Mouse (Mus musculus) liver, embryonic 15.5 days (tissue): ENCODE results near the gene Loxl1. TPM values are rescaled to one million over a fixed set of nuclear protein-coding genes. Genes with fewer than 3 reads are reported as not detected.

ENCODE experiments used
- ATAC-seq: fragments of 200-750 bp; cut with Nextera tagmentation; 2 replicates; pipeline ENCODE4 v1.8.0; 2017; ENCODE audit warnings: moderate number of reproducible peaks, mild to moderate bottlenecking, moderate library complexity; ENCODE audit not compliant: insufficient read depth
- H3K27ac ChIP-seq: fragments of 300-500 bp; sonication (generic); replicated peaks from 2 replicates; pipeline ENCODE4 v1.5.1; 2015; ENCODE audit warnings: mild to moderate bottlenecking, inconsistent platforms
- H3K27me3 ChIP-seq: fragments of 300-500 bp; sonication (generic); 2 replicates; pipeline ENCODE4 v1.6.1; 2015; ENCODE audit warnings: mild to moderate bottlenecking, inconsistent platforms
- H3K36me3 ChIP-seq: fragments of 300-500 bp; sonication (generic); replicated peaks from 2 replicates; pipeline ENCODE4 v1.6.1; 2015; ENCODE audit warnings: moderate library complexity, mild to moderate bottlenecking, inconsistent platforms
- H3K4me1 ChIP-seq: fragments of 300-500 bp; sonication (generic); replicated peaks from 2 replicates; pipeline ENCODE4 v1.6.1; 2015; ENCODE audit warnings: inconsistent platforms
- H3K4me2 ChIP-seq: fragments of 300-500 bp; sonication (generic); 2 replicates; pipeline ENCODE4 v1.6.1; 2015; ENCODE audit warnings: moderate library complexity, mild to moderate bottlenecking, inconsistent platforms
- H3K4me3 ChIP-seq: fragments of 300-500 bp; sonication (generic); replicated peaks from 2 replicates; pipeline ENCODE4 v1.5.1; 2015; ENCODE audit warnings: mild to moderate bottlenecking, inconsistent platforms
- H3K9ac ChIP-seq: fragments of 300-500 bp; sonication (generic); 2 replicates; pipeline ENCODE4 v1.6.1; 2015; ENCODE audit warnings: moderate library complexity, mild to moderate bottlenecking, inconsistent platforms
- H3K9me3 ChIP-seq: fragments of 300-500 bp; sonication (generic); replicated peaks from 2 replicates; pipeline ENCODE4 v1.6.1; 2016; ENCODE audit warnings: inconsistent platforms
- WGBS: fragments of 180-500 bp; shearing (Covaris S2); methylation state at CpG from one replicate; pipeline ENCODE4 v1.1.7; 2015; ENCODE audit warnings: mixed read lengths; ENCODE audit not compliant: insufficient replicate concordance; 5-methylcytosine and 5-hydroxymethylcytosine counted together
- polyA plus RNA-seq: library from polyadenylated mRNA; unstranded; fragments of >200 nt; fragmentation: Nextera tagmentation; extraction: Ambion mirVana; gene quantifications from 2 replicates; pipeline ENCODE4 v1.2.1, GENCODE M21; 2015

Gene Loxl1
- polyA plus RNA-seq, 1 experiment from 2014 or later = 2.7 TPM

GRCm38 (mm10) chr9:58248746-58249413, 64.1 kb downstream of the Loxl1 start:
- peaks cover 20% of the 10 kb centered on the region for H3K36me3 ChIP-seq
- H3K9ac ChIP-seq = peak overlapping the region; percentile 79
- peak overlapping the region; percentile 75 for H3K4me3 ChIP-seq
- peak overlapping the region; percentile 88 for H3K4me2 ChIP-seq
- no peaks in the 10 kb centered on the region for H3K9me3 ChIP-seq
- 2% methylated on average over 7 of the region's 7 CpGs for WGBS
- H3K4me1 ChIP-seq = peaks cover 74% of the 10 kb centered on the region
- ATAC-seq = peak; percentile 24; the same call in 1 of the 2 replicates
- no peaks in the 10 kb centered on the region for H3K27me3 ChIP-seq
- peak overlapping the region; percentile 95 for H3K27ac ChIP-seq

GRCm38 (mm10) chr9:58247064-58247759, 65.8 kb downstream of the Loxl1 start:
- H3K4me2 ChIP-seq = peak overlapping the region; percentile 88
- H3K27me3 ChIP-seq = no peaks in the 10 kb centered on the region
- H3K9ac ChIP-seq = peak overlapping the region; percentile 79
- peak; percentile 81 for ATAC-seq
- no peaks in the 10 kb centered on the region for H3K9me3 ChIP-seq
- H3K4me1 ChIP-seq = peaks cover 75% of the 10 kb centered on the region
- H3K36me3 ChIP-seq = peaks cover 36% of the 10 kb centered on the region
- H3K4me3 ChIP-seq = peak overlapping the region; percentile 75
- 4% methylated on average over 25 of the region's 25 CpGs for WGBS
- H3K27ac ChIP-seq = peak overlapping the region; percentile 95

GRCm38 (mm10) chr9:58246083-58246591, 66.8 kb downstream of the Loxl1 start:
- Histone ChIP-seq H3K9me3 (no peaks in the 10 kb centered on the region), H3K36me3 (peaks cover 47% of the 10 kb centered on the region), H3K27me3 (no peaks in the 10 kb centered on the region), H3K27ac (peak overlapping the region; percentile 95), H3K4me1 (peaks cover 80% of the 10 kb centered on the region), H3K4me2 (peak overlapping the region; percentile 88), H3K4me3 (peak overlapping the region; percentile 75), H3K9ac (peak overlapping the region; percentile 79; the same call in 1 of the 2 replicates)
- ATAC-seq = peak; percentile 43; the same call in 1 of the 2 replicates
- 2% methylated on average over 4 of the region's 4 CpGs for whole genome bisulfite sequencing

- Histone ChIP-seq H3K27ac (0 out of 2 replicates have a peak overlapping the region, but pooled peaks have one; percentile 35), H3K4me1 (peaks cover 68% of the 10 kb centered on the region)
- ATAC-seq = no peak
These were observed 69.3 kb downstream of the Loxl1 start for GRCm38 (mm10) chr9:58243696-58244095.

GRCm38 (mm10) chr9:58242696-58243095, 70.3 kb downstream of the Loxl1 start:
- 63% methylated on average over 5 of the region's 5 CpGs for WGBS
- Histone ChIP-seq H3K27ac (no peak overlapping the region; the same call in 1 of the 2 replicates), H3K4me1 (peaks cover 61% of the 10 kb centered on the region), H3K9me3 (no peaks in the 10 kb centered on the region), H3K36me3 (peaks cover 66% of the 10 kb centered on the region), H3K27me3 (no peaks in the 10 kb centered on the region), H3K9ac (no peak overlapping the region), H3K4me3 (no peak overlapping the region), H3K4me2 (peak overlapping the region; percentile 68; the same call in 1 of the 2 replicates)
- no peak for ATAC-seq

More at GRCm38 (mm10) chr9:58243696-58244095, 69.3 kb downstream of the Loxl1 start:
- Histone ChIP-seq H3K4me2 (peak overlapping the region; percentile 68; the same call in 1 of the 2 replicates), H3K27me3 (no peaks in the 10 kb centered on the region), H3K9me3 (no peaks in the 10 kb centered on the region), H3K9ac (no peak overlapping the region), H3K36me3 (peaks cover 66% of the 10 kb centered on the region), H3K4me3 (no peak overlapping the region)
- WGBS = 77% methylated on average over 6 of the region's 6 CpGs

- Histone ChIP-seq H3K9me3 (no peaks in the 10 kb centered on the region), H3K36me3 (peaks cover 73% of the 10 kb centered on the region), H3K9ac (no peak overlapping the region), H3K4me2 (0 out of 2 replicates have a peak overlapping the region, but pooled peaks have one; percentile 4), H3K4me3 (no peak overlapping the region), H3K27ac (peak overlapping the region; percentile 14), H3K4me1 (peaks cover 55% of the 10 kb centered on the region), H3K27me3 (no peaks in the 10 kb centered on the region)
- 59% methylated on average over 9 of the region's 9 CpGs for WGBS
- no peak for ATAC-seq
These were observed 71.1 kb downstream of the Loxl1 start for GRCm38 (mm10) chr9:58241780-58242485.

Other genes starting within 250 kb of the Loxl1 start
- gene Stra6, start 249.4 kb downstream of the Loxl1 start, polyA plus RNA-seq = 0.15 TPM in 1 of 2 replicates, not detected in the other
- not detected in 2 replicates for gene Ccdc33, start 194.4 kb downstream of the Loxl1 start, polyA plus RNA-seq
- 4.2 and 4.5 TPM in 2 replicates for gene Islr, start 108.9 kb downstream of the Loxl1 start, polyA plus RNA-seq
- 0.05 and 0.08 TPM in 2 replicates for gene Islr2, start 108.9 kb downstream of the Loxl1 start, polyA plus RNA-seq
- 19.3 and 22.0 TPM in 2 replicates for gene Pml, start 63.4 kb downstream of the Loxl1 start, polyA plus RNA-seq
- gene Stoml1, start 60.0 kb downstream of the Loxl1 start, polyA plus RNA-seq = 4.1 and 5.0 TPM in 2 replicates
- not detected in 2 replicates for gene Tbc1d21, start 57.3 kb upstream of the Loxl1 start, polyA plus RNA-seq
- 0.09 TPM in 1 of 2 replicates, not detected in the other for gene Insyn1, start 175.4 kb upstream of the Loxl1 start, polyA plus RNA-seq
- gene Cd276, start 242.3 kb upstream of the Loxl1 start, polyA plus RNA-seq = 1.4 and 1.5 TPM in 2 replicates